Mouse (Mus musculus) heart, embryonic 14.5 days (tissue): Measurements from ENCODE around the gene Ss18l1. TPM values are rescaled to one million over a fixed set of nuclear protein-coding genes. Genes with fewer than 3 reads are reported as not detected.

Experiments
- ATAC-seq: fragments of 200-750 bp; cut with Nextera tagmentation; 2 replicates; pipeline ENCODE4 v1.8.0; 2017; ENCODE audit warnings: low read depth, moderate TSS enrichment; ENCODE audit not compliant: insufficient number of reproducible peaks, insufficient read depth, low FRiP score
- H3K27ac ChIP-seq, 2 experiments: fragments of 200-500 bp in 1 of 2; fragments of 300-500 bp in 1 of 2; sonication (generic) in 1 of 2; replicated peaks in 1 of 2; 2 replicates each; pipeline ENCODE4 v1.5.1; 2012 to 2014; ENCODE audit warnings: low read depth in 2 of 2, low read length in 2 of 2, control low read depth in 1 of 2, mild to moderate bottlenecking in 1 of 2, mixed read lengths in 1 of 2; ENCODE audit not compliant: control insufficient read depth in 1 of 2, insufficient read depth in 1 of 2
- H3K27me3 ChIP-seq: fragments of 300-500 bp; sonication (generic); 2 replicates; pipeline ENCODE4 v1.6.1; 2014; ENCODE audit warnings: mild to moderate bottlenecking, low read length, control low read depth; ENCODE audit not compliant: control insufficient read depth, insufficient read depth
- H3K36me3 ChIP-seq: fragments of 300-500 bp; sonication (generic); 2 replicates; pipeline ENCODE4 v1.6.1; 2014; ENCODE audit warnings: mild to moderate bottlenecking, control low read depth, low read length, mixed read lengths; ENCODE audit not compliant: control insufficient read depth, insufficient read depth
- H3K4me1 ChIP-seq, 2 experiments: fragments of 200-500 bp in 1 of 2; fragments of 300-500 bp in 1 of 2; sonication (generic) in 1 of 2; 2 replicates each; pipeline ENCODE4 v1.6.1; 2012 to 2014; ENCODE audit warnings: low read length in 2 of 2, control low read depth in 1 of 2, mixed read lengths in 1 of 2; ENCODE audit not compliant: control insufficient read depth in 2 of 2, insufficient read depth in 2 of 2
- H3K4me2 ChIP-seq: fragments of 300-500 bp; sonication (generic); 2 replicates; pipeline ENCODE4 v1.6.1; 2014; ENCODE audit warnings: mild to moderate bottlenecking, low read length
- H3K4me3 ChIP-seq, 2 experiments: fragments of 200-500 bp in 1 of 2; fragments of 300-500 bp in 1 of 2; sonication (generic) in 1 of 2; 2 replicates each; pipeline ENCODE4 v1.5.1; 2012 to 2014; ENCODE audit warnings: low read length in 2 of 2, mild to moderate bottlenecking in 2 of 2, control low read depth in 1 of 2, low read depth in 1 of 2, moderate library complexity in 1 of 2; ENCODE audit not compliant: control insufficient read depth in 1 of 2, insufficient read depth in 1 of 2
- H3K9ac ChIP-seq: fragments of 300-500 bp; sonication (generic); 2 replicates; pipeline ENCODE4 v1.6.1; 2014; ENCODE audit warnings: mild to moderate bottlenecking, low read length
- H3K9me3 ChIP-seq: fragments of 300-500 bp; sonication (generic); 2 replicates; pipeline ENCODE4 v1.6.1; 2016; ENCODE audit warnings: low read length, control low read depth; ENCODE audit not compliant: control insufficient read depth
- WGBS: fragments of 180-500 bp; shearing (Covaris S2); extraction: QIAGEN DNeasy Blood & Tissue Kit; methylation state at CpG from one replicate; pipeline ENCODE4 v1.1.7; 2014; 5-methylcytosine and 5-hydroxymethylcytosine counted together
- polyA plus RNA-seq: library from polyadenylated mRNA; unstranded; fragments of >200 nt; fragmentation: Nextera tagmentation; extraction: Ambion mirVana; gene quantifications from 2 replicates; pipeline ENCODE4 v1.2.1, GENCODE M21; 2014

Gene Ss18l1
- polyA plus RNA-seq, 1 experiment from 2014 or later = 3.9 TPM

DNA sequence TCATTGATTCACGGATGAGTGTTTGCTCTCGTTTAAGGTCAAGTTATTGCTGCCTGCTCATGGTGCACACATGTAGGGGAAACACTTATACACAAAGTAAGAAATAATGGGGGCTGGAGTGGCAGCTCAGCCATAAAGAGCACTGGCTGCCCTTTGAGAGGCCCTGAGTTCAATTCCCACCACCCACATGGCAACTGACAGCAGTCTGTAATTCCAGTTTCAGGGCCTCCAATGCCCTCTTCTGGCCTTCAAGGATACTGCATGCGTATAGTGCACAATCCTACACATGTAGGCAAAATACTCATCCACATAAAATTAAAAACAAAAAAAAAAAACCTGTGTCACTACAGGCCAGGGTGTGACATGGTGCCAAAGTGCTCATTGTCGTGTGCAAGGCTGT lies 45.2 kb downstream of the Ss18l1 start:
- Histone ChIP-seq H3K9ac (no peak overlapping the region), H3K4me1 (no peaks in the 10 kb centered on the region), H3K9me3 (no peaks in the 10 kb centered on the region), H3K27ac (no peak overlapping the region), H3K27me3 (0 out of 2 replicates have a peak, but pooled peaks cover 2% of the 10 kb centered on the region), H3K4me3 (no peak overlapping the region), H3K4me2 (no peak overlapping the region), H3K36me3 (peaks cover 28% of the 10 kb centered on the region)
- WGBS = 93% methylated on average over 4 of the region's 4 CpGs
- ATAC-seq = no peak

DNA sequence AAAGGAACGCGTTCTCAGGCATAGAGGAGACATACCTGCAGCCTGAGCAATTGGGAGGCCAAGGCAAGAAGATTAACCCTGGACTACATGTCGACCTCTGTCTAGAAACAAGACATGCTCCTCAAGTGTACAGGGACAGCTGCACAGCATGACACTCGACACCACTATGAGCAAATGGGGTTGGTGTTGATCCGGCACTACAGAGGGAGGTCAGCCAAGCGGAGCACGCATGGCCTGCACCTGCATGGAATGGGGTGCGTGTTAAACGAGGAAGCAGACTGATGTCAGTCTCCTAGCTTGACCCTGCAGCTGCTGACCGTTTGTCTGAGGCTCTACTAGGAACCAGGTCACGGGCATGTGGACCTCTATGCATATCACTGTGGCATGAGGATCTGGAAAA lies 48.0 kb downstream of the Ss18l1 start:
- 0 out of 2 replicates have a peak, but pooled peaks cover 2% of the 10 kb centered on the region for H3K27me3 ChIP-seq
- ATAC-seq = no peak
- 62% methylated on average over 11 of the region's 11 CpGs for WGBS

DNA sequence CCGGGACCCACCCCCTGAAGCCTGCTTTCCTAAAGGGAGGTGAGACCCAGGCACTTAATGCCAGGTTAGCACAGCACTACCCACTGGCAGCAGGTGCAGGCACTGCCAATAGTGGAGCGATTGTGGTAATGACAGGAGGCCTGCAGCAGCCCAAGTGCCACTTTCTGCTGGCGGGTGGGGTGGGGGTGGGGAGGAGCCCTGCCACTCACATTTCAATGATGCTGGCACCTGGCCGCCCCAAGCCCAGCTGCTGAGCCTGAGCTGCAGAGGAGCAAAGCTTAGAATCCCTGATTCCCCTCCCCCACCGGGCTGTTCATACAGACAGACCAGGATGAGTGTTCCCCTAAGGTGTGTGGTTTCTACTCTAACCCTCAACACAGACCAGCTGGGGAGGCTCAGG lies 53.4 kb downstream of the Ss18l1 start:
- H3K36me3 ChIP-seq = no peaks in the 10 kb centered on the region
- H3K9ac ChIP-seq = no peak overlapping the region
- no peak overlapping the region for H3K4me3 ChIP-seq
- H3K4me2 ChIP-seq = no peak overlapping the region
- 37% methylated on average over 5 of the region's 5 CpGs for WGBS
- no peak overlapping the region for H3K27ac ChIP-seq
- H3K9me3 ChIP-seq = no peaks in the 10 kb centered on the region
- peaks cover 41% of the 10 kb centered on the region for H3K27me3 ChIP-seq
- no peak for ATAC-seq
- peaks cover 0 to 5% of the 10 kb centered on the region in 2 experiments; a peak in 1 of 4 replicates for H3K4me1 ChIP-seq

More for the DNA sequence above, 48.0 kb downstream of the Ss18l1 start:
- H3K4me3 ChIP-seq = no peak overlapping the region
- peaks cover 9% of the 10 kb centered on the region; the same call in 1 of the 2 replicates for H3K36me3 ChIP-seq
- no peaks in the 10 kb centered on the region for H3K9me3 ChIP-seq
- H3K4me2 ChIP-seq = no peak overlapping the region
- no peaks in the 10 kb centered on the region for H3K4me1 ChIP-seq
- H3K9ac ChIP-seq = no peak overlapping the region
- no peak overlapping the region for H3K27ac ChIP-seq

DNA sequence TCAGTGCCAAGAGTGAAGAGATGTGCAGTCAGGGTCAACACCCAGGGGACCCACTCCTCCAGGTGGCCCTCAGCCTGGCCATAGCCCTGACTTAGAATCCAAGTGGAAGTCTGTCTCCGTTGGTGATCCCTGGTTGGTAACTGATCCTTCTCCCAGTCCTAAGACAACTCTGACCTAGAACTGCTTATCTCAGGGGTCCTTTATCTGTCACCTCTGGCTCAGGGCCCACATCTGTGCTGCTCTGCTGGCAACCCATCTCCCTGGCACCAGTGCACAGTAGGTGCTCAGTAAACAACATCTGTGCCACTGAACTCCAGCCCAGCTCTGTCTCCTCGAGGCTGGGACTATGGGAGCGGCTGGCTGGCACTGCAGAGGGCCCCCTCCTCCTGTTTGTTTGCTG lies 55.3 kb downstream of the Ss18l1 start:
- Histone ChIP-seq H3K4me2 (no peak overlapping the region), H3K27me3 (peaks cover 59% of the 10 kb centered on the region), H3K4me3 (no peak overlapping the region), H3K36me3 (no peaks in the 10 kb centered on the region), H3K9me3 (no peaks in the 10 kb centered on the region), H3K9ac (no peak overlapping the region), H3K27ac (no peak overlapping the region), H3K4me1 (peaks cover 0 to 5% of the 10 kb centered on the region in 2 experiments; a peak in 1 of 4 replicates)
- ATAC-seq = no peak
- WGBS = 37% methylated on average over 3 of the region's 3 CpGs

DNA sequence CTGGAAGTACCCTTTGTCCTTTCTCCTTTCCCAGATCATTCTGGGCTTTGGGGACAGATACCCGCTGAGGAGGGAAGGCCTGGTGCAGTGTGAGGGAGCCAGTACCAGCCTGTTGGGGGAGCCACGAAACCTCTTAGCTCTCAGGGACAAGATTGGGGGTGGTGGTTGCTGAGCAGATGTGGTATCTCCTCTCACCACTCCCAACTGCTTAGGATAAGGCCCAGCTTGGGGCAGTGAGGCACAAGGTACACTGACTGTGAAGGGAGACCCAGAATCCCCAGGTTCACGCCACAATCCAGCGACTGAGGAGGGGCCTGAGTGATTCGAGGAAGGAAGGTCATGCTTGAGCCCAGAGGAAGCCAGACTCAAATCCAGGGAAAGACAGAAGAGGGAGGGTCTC lies 55.9 kb downstream of the Ss18l1 start:
- peaks cover 0 to 7% of the 10 kb centered on the region in 2 experiments; a peak in 2 of 4 replicates for H3K4me1 ChIP-seq

GRCm38 (mm10) chr2:180099529-180099928 lies 57.2 kb downstream of the Ss18l1 start:
- no peaks in the 10 kb centered on the region for H3K36me3 ChIP-seq
- H3K4me2 ChIP-seq = 0 out of 2 replicates have a peak overlapping the region, but pooled peaks have one; percentile 6
- ATAC-seq = no peak
- peaks cover 78% of the 10 kb centered on the region for H3K27me3 ChIP-seq
- WGBS = 13% methylated on average over 15 of the region's 15 CpGs
- no peak overlapping the region for H3K27ac ChIP-seq
- H3K4me3 ChIP-seq = no peak overlapping the region
- peaks cover 2 to 17% of the 10 kb centered on the region in 2 experiments; a peak in 3 of 4 replicates for H3K4me1 ChIP-seq
- H3K9ac ChIP-seq = no peak overlapping the region
- H3K9me3 ChIP-seq = no peaks in the 10 kb centered on the region

More for the DNA sequence above, 55.9 kb downstream of the Ss18l1 start:
- WGBS = 18% methylated on average over 5 of the region's 5 CpGs
- Histone ChIP-seq H3K27ac (no peak overlapping the region), H3K4me2 (no peak overlapping the region), H3K4me3 (no peak overlapping the region), H3K9ac (no peak overlapping the region), H3K9me3 (no peaks in the 10 kb centered on the region), H3K36me3 (no peaks in the 10 kb centered on the region), H3K27me3 (peaks cover 65% of the 10 kb centered on the region)
- ATAC-seq = 0 out of 2 replicates have a peak, but pooled peaks have one; percentile 13

GRCm38 (mm10) chr2:180103151-180103977 lies 61.1 kb downstream of the Ss18l1 start:
- Histone ChIP-seq H3K9ac (no peak overlapping the region), H3K36me3 (no peaks in the 10 kb centered on the region), H3K4me1 (peaks cover 6 to 20% of the 10 kb centered on the region in 2 experiments; a peak in 3 of 4 replicates), H3K9me3 (no peaks in the 10 kb centered on the region), H3K27ac (no peak overlapping the region), H3K4me3 (peak overlapping the region; percentile 51 to 58), H3K27me3 (peaks cover 76% of the 10 kb centered on the region), H3K4me2 (peak overlapping the region; percentile 92)
- WGBS = 2% methylated on average over 57 of the region's 57 CpGs
- ATAC-seq = no peak
